Mouse (Mus musculus) stomach, postnatal 0 days (tissue): Measurements from ENCODE around the gene Pwwp2b.
A peak's percentile ranks its signal among the peaks of the same experiment; 100 is the strongest.

Source experiments
- CTCF ChIP-seq: IDR thresholded peaks from 2 replicates; pipeline ENCODE4 v1.5.1; 2016; ENCODE audit warnings: antibody characterized with exemption, low read depth, mild to moderate bottlenecking, moderate library complexity
- EP300 ChIP-seq: optimal IDR thresholded peaks from 2 replicates; pipeline ENCODE3; 2016; ENCODE audit warnings: antibody characterized with exemption

DNA sequence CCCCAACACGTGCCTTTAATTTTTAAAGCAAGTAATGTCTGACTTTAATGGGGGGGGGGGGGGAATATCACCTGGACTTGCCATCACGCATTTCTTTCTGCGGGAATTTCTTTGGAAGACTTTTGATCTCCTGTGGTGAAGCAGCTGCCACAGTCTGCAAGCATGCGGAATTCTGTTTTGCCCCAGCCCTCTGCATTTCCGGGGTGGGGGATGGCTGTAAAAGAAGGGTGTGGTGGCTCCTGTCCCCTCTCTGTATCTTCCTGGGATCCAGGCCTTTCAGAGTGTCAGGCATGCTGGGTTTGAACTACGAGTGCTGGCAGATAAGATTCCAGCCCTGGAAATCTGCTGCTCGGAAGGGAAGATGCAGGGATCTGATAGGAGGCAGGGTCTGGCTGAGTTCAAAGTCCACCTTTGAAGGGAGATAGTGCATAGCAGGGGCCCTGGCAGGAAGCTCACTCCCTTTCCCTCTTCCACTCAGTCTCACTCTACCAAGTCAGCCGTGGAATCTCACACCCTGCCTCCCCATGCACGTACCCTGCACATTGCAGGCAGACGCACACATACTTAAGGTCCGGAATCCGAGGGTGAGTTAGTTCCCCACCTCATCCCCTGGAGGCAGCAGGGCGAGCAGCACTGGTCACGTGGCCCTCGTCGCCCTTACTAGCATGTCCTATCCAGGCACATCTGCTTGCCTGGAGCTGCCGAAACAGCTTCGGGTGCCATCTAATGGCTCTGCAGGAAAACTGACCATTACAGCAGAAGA lies 13.7 kb upstream of the Pwwp2b start:
- TF ChIP-seq CTCF, result peak; percentile 63
- TF ChIP-seq EP300, result no peak
